Mouse (Mus musculus) heart, postnatal 0 days (tissue): ENCODE measurements around the gene Magi2. TPM values are rescaled to one million over a fixed set of nuclear protein-coding genes. Genes with fewer than 3 reads are reported as not detected.

Experiments used
- ATAC-seq: fragments of 200-750 bp; cut with Nextera tagmentation; 2 replicates; pipeline ENCODE4 v1.8.0; 2017; ENCODE audit warnings: low read depth, moderate number of reproducible peaks, moderate library complexity; ENCODE audit not compliant: insufficient read depth
- DNase-seq: peaks from one replicate; pipeline ENCODE4 v3.0.0-alpha.2; 2016; ENCODE audit warnings: low spot score
- H3K27ac ChIP-seq: fragments of 300-500 bp; sonication (generic); 2 replicates; pipeline ENCODE4 v1.5.1; 2014; ENCODE audit warnings: low read depth, mild to moderate bottlenecking
- H3K27me3 ChIP-seq: fragments of 300-500 bp; sonication (generic); 2 replicates; pipeline ENCODE4 v1.6.1; 2014; ENCODE audit warnings: low read length, mixed read lengths; ENCODE audit not compliant: control insufficient read depth, insufficient read depth
- H3K36me3 ChIP-seq: fragments of 300-500 bp; sonication (generic); replicated peaks from 2 replicates; pipeline ENCODE4 v1.6.1; 2014; ENCODE audit warnings: low read length, mixed read lengths; ENCODE audit not compliant: control insufficient read depth, insufficient read depth
- H3K4me1 ChIP-seq: fragments of 300-500 bp; sonication (generic); 2 replicates; pipeline ENCODE4 v1.6.1; 2014; ENCODE audit warnings: antibody characterized with exemption; ENCODE audit not compliant: control insufficient read depth, insufficient read depth
- H3K4me2 ChIP-seq: fragments of 300-500 bp; sonication (generic); 2 replicates; pipeline ENCODE4 v1.6.1; 2014; ENCODE audit warnings: low read depth, mild to moderate bottlenecking, low read length, moderate library complexity
- H3K4me3 ChIP-seq: fragments of 300-500 bp; sonication (generic); 2 replicates; pipeline ENCODE4 v1.5.1; 2014; ENCODE audit warnings: low read depth, low read length
- H3K9ac ChIP-seq: fragments of 300-500 bp; sonication (generic); replicated peaks from 2 replicates; pipeline ENCODE4 v1.6.1; 2014; ENCODE audit warnings: low read depth, low read length, mixed read lengths
- H3K9me3 ChIP-seq: fragments of 300-500 bp; sonication (generic); replicated peaks from 2 replicates; pipeline ENCODE4 v1.6.1; 2016; ENCODE audit warnings: low read length; ENCODE audit not compliant: control insufficient read depth
- CTCF ChIP-seq: IDR thresholded peaks from 2 replicates; pipeline ENCODE4 v1.5.1; 2016; ENCODE audit warnings: antibody characterized with exemption, control low read depth, low read depth
- EP300 ChIP-seq: IDR thresholded peaks from 2 replicates; pipeline ENCODE4 v1.6.1; 2016; ENCODE audit warnings: antibody characterized with exemption, low read depth
- WGBS: fragments of 180-500 bp; shearing (Covaris S2); extraction: QIAGEN DNeasy Blood & Tissue Kit; methylation state at CpG from one replicate; pipeline ENCODE4 v1.1.7; 2014; 5-methylcytosine and 5-hydroxymethylcytosine counted together
- polyA plus RNA-seq: library from polyadenylated mRNA; unstranded; fragments of >200 nt; fragmentation: Nextera tagmentation; extraction: Ambion mirVana; gene quantifications from 2 replicates; pipeline ENCODE4 v1.2.1, GENCODE M21; 2015
- total RNA-seq: library from RNA; depleted of rRNA; stranded (reverse); fragments of >200 nt; gene quantifications from 2 replicates; pipeline ENCODE4 v1.2.3, GENCODE M21; 2014; ENCODE audit warnings: low replicate concordance

Magi2 gene
- total and polyA plus RNA-seq, 2 experiments from 2014 or later = 1.7 to 9.5 TPM

DNA sequence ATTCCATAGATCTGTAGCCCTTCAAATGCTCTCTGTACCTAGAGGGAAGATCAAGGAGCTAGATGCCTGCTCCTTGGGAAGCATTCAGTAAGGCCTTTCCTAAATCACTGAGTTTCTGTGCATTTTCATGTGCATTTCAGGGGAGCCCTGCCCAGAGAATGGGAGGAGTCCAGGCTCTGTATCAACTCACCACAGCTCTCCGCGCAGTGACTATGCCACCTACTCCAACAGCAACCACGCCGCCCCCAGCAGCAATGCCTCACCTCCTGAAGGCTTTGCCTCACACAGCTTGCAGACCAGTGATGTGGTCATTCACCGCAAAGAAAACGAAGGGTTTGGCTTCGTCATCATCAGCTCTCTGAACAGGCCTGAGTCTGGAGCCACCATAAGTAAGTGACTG, 1342.1 kb downstream of the Magi2 start:
- Histone ChIP-seq H3K4me3 (no peak overlapping the region), H3K9ac (no peak overlapping the region), H3K9me3 (no peaks in the 10 kb centered on the region), H3K4me1 (no peaks in the 10 kb centered on the region), H3K27me3 (no peaks in the 10 kb centered on the region), H3K36me3 (no peaks in the 10 kb centered on the region), H3K4me2 (no peak overlapping the region), H3K27ac (no peak overlapping the region)
- TF ChIP-seq EP300 (no peak), CTCF (no peak)
- DNase-seq = no peak
- no peak for ATAC-seq
- 90% methylated on average over 7 of the region's 7 CpGs for WGBS

DNA sequence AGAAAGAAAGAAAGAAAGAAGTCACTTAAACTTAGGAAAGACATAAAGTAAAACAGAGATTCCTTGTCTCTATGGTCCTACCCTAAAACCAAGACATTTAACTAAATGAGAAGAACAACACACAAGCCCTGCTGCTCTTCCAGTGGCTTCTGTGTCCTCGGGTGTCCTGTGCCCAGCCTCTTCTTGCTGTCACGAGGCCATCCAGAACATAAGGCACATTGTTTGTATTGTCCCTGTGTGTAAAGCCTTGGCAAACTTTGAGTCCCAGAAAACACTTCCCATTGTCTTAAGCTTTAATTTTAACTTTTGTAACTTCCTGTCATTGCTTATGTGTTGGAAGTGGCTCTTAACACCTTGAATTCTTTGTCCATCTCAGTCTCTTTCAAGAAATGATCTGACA, 1348.0 kb downstream of the Magi2 start:
- WGBS = 50% methylated on average over 2 of the region's 2 CpGs
- TF ChIP-seq CTCF (no peak), EP300 (no peak)
- Histone ChIP-seq H3K36me3 (no peaks in the 10 kb centered on the region), H3K9ac (no peak overlapping the region), H3K9me3 (no peaks in the 10 kb centered on the region), H3K27me3 (no peaks in the 10 kb centered on the region), H3K4me3 (no peak overlapping the region), H3K4me2 (no peak overlapping the region), H3K27ac (no peak overlapping the region), H3K4me1 (no peaks in the 10 kb centered on the region)
- ATAC-seq (no peak), DNase-seq (no peak)

DNA sequence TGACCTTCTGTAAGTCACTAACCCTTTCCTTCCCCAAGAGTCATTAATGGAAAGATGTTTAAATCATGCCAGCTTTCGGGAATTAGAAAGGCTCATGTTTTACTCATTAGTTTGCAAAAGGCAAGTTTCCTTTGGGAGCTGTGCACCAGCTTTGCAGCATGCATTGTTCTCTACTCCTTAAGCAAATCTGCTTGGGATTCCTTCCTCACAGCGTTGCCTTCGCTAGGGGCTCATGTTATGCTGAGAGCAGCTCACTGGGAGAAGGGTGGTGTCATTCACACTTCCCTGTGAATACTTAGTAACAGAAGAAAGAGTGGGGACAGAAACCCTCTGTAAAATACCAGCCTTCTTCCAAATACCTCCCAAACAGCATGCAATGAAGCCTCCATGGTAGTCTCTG, 1349.0 kb downstream of the Magi2 start:
- ATAC-seq (no peak), DNase-seq (no peak)
- Histone ChIP-seq H3K4me1 (no peaks in the 10 kb centered on the region), H3K27ac (no peak overlapping the region), H3K4me2 (no peak overlapping the region), H3K36me3 (no peaks in the 10 kb centered on the region), H3K9ac (no peak overlapping the region), H3K4me3 (no peak overlapping the region), H3K9me3 (no peaks in the 10 kb centered on the region), H3K27me3 (no peaks in the 10 kb centered on the region)
- TF ChIP-seq CTCF = no peak
- no peak for TF ChIP-seq EP300
- 48% methylated on average over 3 of the region's 3 CpGs for WGBS

DNA sequence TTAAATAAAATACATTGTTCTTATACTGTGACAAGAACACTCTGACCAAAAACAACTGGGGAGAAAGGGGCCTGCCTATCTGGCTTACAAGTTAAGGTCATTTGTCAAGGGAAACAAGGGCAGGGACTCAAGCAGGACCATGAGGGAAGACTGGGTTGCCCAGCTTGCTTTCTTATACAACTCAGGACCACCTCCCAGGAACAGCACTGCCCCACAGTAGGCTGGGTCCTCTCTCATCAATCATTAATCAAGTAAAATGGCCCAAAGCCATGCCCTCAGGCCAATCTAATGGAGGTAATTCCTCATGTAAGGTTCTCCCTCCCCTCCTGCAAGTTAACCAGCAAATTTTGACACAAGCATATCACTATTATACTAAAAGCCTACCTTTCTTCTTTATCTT, 1349.4 kb downstream of the Magi2 start:
- ATAC-seq (no peak), DNase-seq (no peak)
- H3K4me3 ChIP-seq = no peak overlapping the region
- TF ChIP-seq CTCF (no peak), EP300 (no peak)
- no peaks in the 10 kb centered on the region for H3K36me3 ChIP-seq
- H3K4me1 ChIP-seq = no peaks in the 10 kb centered on the region
- H3K9ac ChIP-seq = no peak overlapping the region
- no peaks in the 10 kb centered on the region for H3K27me3 ChIP-seq
- H3K4me2 ChIP-seq = no peak overlapping the region
- no peak overlapping the region for H3K27ac ChIP-seq
- H3K9me3 ChIP-seq = no peaks in the 10 kb centered on the region

DNA sequence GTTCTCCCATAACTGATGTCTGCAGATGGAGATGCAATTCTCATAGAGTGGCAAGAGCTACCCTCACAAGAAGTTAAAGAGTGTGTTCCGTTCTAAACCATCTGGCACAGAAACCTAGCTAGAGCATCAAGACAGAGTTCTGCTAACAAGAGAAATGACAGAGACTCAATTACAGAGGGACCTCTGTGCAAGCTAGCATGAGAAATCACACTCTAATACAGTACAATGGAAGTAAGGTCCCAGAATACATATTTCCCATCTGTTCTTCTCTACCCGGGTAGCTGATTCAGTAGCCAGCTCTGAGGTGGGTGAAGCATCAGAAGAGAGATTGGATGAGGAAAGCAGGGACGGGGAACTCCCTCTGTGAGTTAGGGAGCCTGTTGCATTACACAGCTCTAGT, 1351.8 kb downstream of the Magi2 start:
- WGBS = 76% methylated on average over 3 of the region's 3 CpGs

DNA sequence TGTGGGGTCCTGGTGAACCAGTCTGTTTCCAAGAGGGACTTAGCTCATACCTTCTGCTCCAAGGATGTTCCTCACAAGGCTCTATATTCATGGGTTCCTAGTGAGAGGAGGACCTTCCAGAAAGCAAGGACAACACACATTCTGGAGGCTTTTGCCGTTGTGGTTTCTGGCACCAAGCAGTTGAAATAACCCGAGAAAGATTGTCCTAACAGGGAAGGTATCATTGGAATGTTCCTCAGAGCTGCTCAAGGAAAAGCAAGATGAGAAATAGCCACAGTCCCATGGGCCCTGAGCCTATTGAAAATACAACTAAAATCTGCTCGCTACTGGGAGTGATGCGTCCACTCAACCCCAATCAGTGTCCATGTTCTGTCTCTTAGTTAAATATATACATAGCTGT, 1353.8 kb downstream of the Magi2 start:
- H3K4me2 ChIP-seq = no peak overlapping the region
- H3K9ac ChIP-seq = no peak overlapping the region
- no peak overlapping the region for H3K4me3 ChIP-seq
- ATAC-seq (no peak), DNase-seq (no peak)
- H3K9me3 ChIP-seq = no peaks in the 10 kb centered on the region
- H3K4me1 ChIP-seq = no peaks in the 10 kb centered on the region
- H3K36me3 ChIP-seq = no peaks in the 10 kb centered on the region
- 80% methylated on average over 4 of the region's 4 CpGs for WGBS
- no peak for TF ChIP-seq CTCF
- no peak for TF ChIP-seq EP300
- H3K27ac ChIP-seq = no peak overlapping the region
- H3K27me3 ChIP-seq = no peaks in the 10 kb centered on the region

More for the DNA sequence above, 1351.8 kb downstream of the Magi2 start:
- Histone ChIP-seq H3K36me3 (no peaks in the 10 kb centered on the region), H3K9me3 (no peaks in the 10 kb centered on the region), H3K4me3 (no peak overlapping the region), H3K27ac (no peak overlapping the region), H3K27me3 (no peaks in the 10 kb centered on the region), H3K4me2 (no peak overlapping the region), H3K9ac (no peak overlapping the region), H3K4me1 (no peaks in the 10 kb centered on the region)
- no peak for ATAC-seq
- TF ChIP-seq EP300 (no peak), CTCF (no peak)
- no peak for DNase-seq
